Comparison of ENCODE assay signal across 22 mouse cellular contexts in genomic region chr16:39994821-39995220, GRCm38 (mm10). TPM values are rescaled to one million over a fixed set of nuclear protein-coding genes. Genes with fewer than 3 reads are reported as not detected.
"Had no signal": no experiment of that assay in that cellular context is flagged by ENCODE, and none has a peak within 500 bp of the region (broad histone marks: within the 10 kb centered on the region; RNA-seq: fewer than 3 reads in every experiment).

No protein-coding gene starts in this region.

- DNase-seq: liver, postnatal 0 days; lung, adult 2 months; lung, postnatal 14 days; lung, postnatal 36 days; retina, postnatal 1 day; right cerebral cortex, adult 18-20 months; right cerebral cortex, postnatal 25 days; right cerebral cortex, postnatal 4 days; spleen, adult 18-20 months; thymus, adult 18-20 months; thymus, postnatal 14 days; thymus, postnatal 36 days had no signal

- H3K27me3 ChIP-seq: lung, embryonic 15.5 days; megakaryocyte, embryonic 14.5 days; midbrain, embryonic 13.5 days; midbrain, embryonic 15.5 days; neural tube, embryonic 13.5 days; neural tube, embryonic 15.5 days had no signal

- H3K4me2 ChIP-seq: lung, embryonic 15.5 days; midbrain, embryonic 11.5 days; midbrain, embryonic 13.5 days; midbrain, embryonic 15.5 days; neural tube, embryonic 13.5 days; neural tube, embryonic 15.5 days had no signal

- H3K36me3 ChIP-seq: lung, embryonic 15.5 days; midbrain, embryonic 13.5 days; midbrain, embryonic 15.5 days; neural tube, embryonic 13.5 days; neural tube, embryonic 15.5 days had no signal

- H3K4me3 ChIP-seq: lung, embryonic 15.5 days; megakaryocyte, embryonic 14.5 days; midbrain, embryonic 13.5 days; midbrain, embryonic 15.5 days; neural tube, embryonic 13.5 days; neural tube, embryonic 15.5 days had no signal

RNA-seq across cellular contexts. Expression of gene Lsamp, which starts 10.7 kb away (rescaled TPM):
- total RNA-seq: megakaryocyte progenitor cell, adult 5-6 weeks; monocyte, adult 5-6 weeks had no signal
- polyA plus RNA-seq: macrophage had no signal
